Mouse (Mus musculus) midbrain, embryonic 12.5 days (tissue): ENCODE results near the gene Zfp36l2. TPM values are rescaled to one million over a fixed set of nuclear protein-coding genes. Genes with fewer than 3 reads are reported as not detected.
"Not testable (repeated sequence)": the region's sequence is repeated elsewhere in the genome, so short reads cannot be mapped to it uniquely, and the experiment has no call there.

Experiments
- ATAC-seq: fragments of 200-750 bp; cut with Nextera tagmentation; 2 replicates; pipeline ENCODE4 v1.8.0; 2017; ENCODE audit warnings: low read depth, moderate TSS enrichment, moderate library complexity; ENCODE audit not compliant: low FRiP score
- H3K27ac ChIP-seq: fragments of 300-500 bp; sonication (generic); replicated peaks from 2 replicates; pipeline ENCODE4 v1.5.1; 2016; ENCODE audit warnings: mild to moderate bottlenecking
- H3K27me3 ChIP-seq: fragments of 300-500 bp; sonication (generic); 2 replicates; pipeline ENCODE4 v1.6.1; 2016; ENCODE audit warnings: mild to moderate bottlenecking
- H3K36me3 ChIP-seq: fragments of 300-500 bp; sonication (generic); 2 replicates; pipeline ENCODE4 v1.6.1; 2016
- H3K4me1 ChIP-seq: fragments of 300-500 bp; sonication (generic); 2 replicates; pipeline ENCODE4 v1.6.1; 2016
- H3K4me2 ChIP-seq: fragments of 300-500 bp; sonication (generic); replicated peaks from 2 replicates; pipeline ENCODE4 v1.6.1; 2016; ENCODE audit warnings: mild to moderate bottlenecking, moderate library complexity
- H3K4me3 ChIP-seq: fragments of 300-500 bp; sonication (generic); 2 replicates; pipeline ENCODE4 v1.5.1; 2016; ENCODE audit warnings: mild to moderate bottlenecking
- H3K9ac ChIP-seq: fragments of 300-500 bp; sonication (generic); replicated peaks from 2 replicates; pipeline ENCODE4 v1.6.1; 2016; ENCODE audit warnings: mild to moderate bottlenecking, moderate library complexity
- H3K9me3 ChIP-seq: fragments of 300-500 bp; sonication (generic); 2 replicates; pipeline ENCODE4 v1.6.1; 2016; ENCODE audit warnings: mild to moderate bottlenecking
- WGBS: fragments of 180-500 bp; shearing (Covaris S2); methylation state at CpG from one replicate; pipeline ENCODE4 v1.1.7; 2016; 5-methylcytosine and 5-hydroxymethylcytosine counted together
- polyA plus RNA-seq: library from polyadenylated mRNA; unstranded; fragments of >200 nt; fragmentation: Nextera tagmentation; extraction: Ambion mirVana; gene quantifications from 2 replicates; pipeline ENCODE4 v1.2.1, GENCODE M21; 2016

Gene Zfp36l2
- 11.4 and 13.6 TPM in 2 replicates for polyA plus RNA-seq

- H3K4me2 ChIP-seq, result peak within 1 kb of the TSS; percentile 82
- H3K9ac ChIP-seq, result peak within 1 kb of the TSS; percentile 94
- peaks cover 40% of the 10 kb centered on the region for H3K4me1 ChIP-seq
- WGBS, result under 1% methylated on average over 62 of the region's 76 CpGs
- H3K27ac ChIP-seq, result peak within 1 kb of the TSS; percentile 94
- ATAC-seq, result peak; percentile 85
- H3K27me3 ChIP-seq, result peaks cover 12% of the 10 kb centered on the region; the same call in 1 of the 2 replicates
- no peaks in the 10 kb centered on the region for H3K9me3 ChIP-seq
- 0 out of 2 replicates have a peak, but pooled peaks cover 5% of the 10 kb centered on the region for H3K36me3 ChIP-seq
- peak within 1 kb of the TSS; percentile 76 for H3K4me3 ChIP-seq
These were observed at the start of gene Zfp36l2 for GRCm38 (mm10) chr17:84187727-84188373. Gene Zfp36l2 (minus strand): TSS chr17:84187947.

GRCm38 (mm10) chr17:84236781-84237557 lies 49.2 kb upstream of the Zfp36l2 start:
- no peaks in the 10 kb centered on the region for H3K27me3 ChIP-seq
- no peaks in the 10 kb centered on the region for H3K4me1 ChIP-seq
- no peak overlapping the region for H3K4me3 ChIP-seq
- WGBS, result 88% methylated on average over 7 of the region's 7 CpGs
- ATAC-seq, result no peak
- no peak overlapping the region for H3K4me2 ChIP-seq
- H3K9me3 ChIP-seq, result no peaks in the 10 kb centered on the region
- H3K9ac ChIP-seq, result no peak overlapping the region
- no peaks in the 10 kb centered on the region for H3K36me3 ChIP-seq
- no peak overlapping the region for H3K27ac ChIP-seq

- no peak overlapping the region for H3K4me2 ChIP-seq
- no peak overlapping the region for H3K9ac ChIP-seq
- H3K9me3 ChIP-seq, result no peaks in the 10 kb centered on the region
- H3K4me3 ChIP-seq, result no peak overlapping the region
- no peak for ATAC-seq
- 90% methylated on average over 4 of the region's 4 CpGs for WGBS
- H3K36me3 ChIP-seq, result no peaks in the 10 kb centered on the region
- no peaks in the 10 kb centered on the region for H3K4me1 ChIP-seq
- H3K27ac ChIP-seq, result no peak overlapping the region
- H3K27me3 ChIP-seq, result no peaks in the 10 kb centered on the region
These were observed 47.7 kb upstream of the Zfp36l2 start for GRCm38 (mm10) chr17:84235399-84235928.

GRCm38 (mm10) chr17:84234785-84235184 lies 47.0 kb upstream of the Zfp36l2 start:
- H3K27ac ChIP-seq, result not testable (repeated sequence)

GRCm38 (mm10) chr17:84233758-84234157 lies 46.0 kb upstream of the Zfp36l2 start:
- no peak overlapping the region for H3K4me3 ChIP-seq
- 89% methylated on average over 2 of the region's 2 CpGs for WGBS
- ATAC-seq, result no peak
- no peak overlapping the region for H3K4me2 ChIP-seq
- no peaks in the 10 kb centered on the region for H3K27me3 ChIP-seq
- H3K27ac ChIP-seq, result no peak overlapping the region
- H3K9ac ChIP-seq, result no peak overlapping the region
- 0 out of 2 replicates have a peak, but pooled peaks cover 7% of the 10 kb centered on the region for H3K36me3 ChIP-seq
- H3K9me3 ChIP-seq, result no peaks in the 10 kb centered on the region
- no peaks in the 10 kb centered on the region for H3K4me1 ChIP-seq

More at GRCm38 (mm10) chr17:84234785-84235184, 47.0 kb upstream of the Zfp36l2 start:
- not testable (repeated sequence) for H3K9me3 ChIP-seq, ATAC-seq, H3K36me3 ChIP-seq, H3K4me2 ChIP-seq, H3K9ac ChIP-seq, H3K4me1 ChIP-seq, H3K4me3 ChIP-seq, H3K27me3 ChIP-seq
- WGBS, result no CpG with 5 or more reads among the region's 4 CpGs

GRCm38 (mm10) chr17:84231361-84231760 lies 43.6 kb upstream of the Zfp36l2 start:
- Histone ChIP-seq H3K27me3 (no peaks in the 10 kb centered on the region), H3K27ac (no peak overlapping the region), H3K36me3 (0 out of 2 replicates have a peak, but pooled peaks cover 17% of the 10 kb centered on the region), H3K9me3 (no peaks in the 10 kb centered on the region), H3K9ac (no peak overlapping the region), H3K4me3 (no peak overlapping the region), H3K4me2 (no peak overlapping the region), H3K4me1 (no peaks in the 10 kb centered on the region)
- WGBS, result 96% methylated on average over 2 of the region's 2 CpGs
- no peak for ATAC-seq

DNA sequence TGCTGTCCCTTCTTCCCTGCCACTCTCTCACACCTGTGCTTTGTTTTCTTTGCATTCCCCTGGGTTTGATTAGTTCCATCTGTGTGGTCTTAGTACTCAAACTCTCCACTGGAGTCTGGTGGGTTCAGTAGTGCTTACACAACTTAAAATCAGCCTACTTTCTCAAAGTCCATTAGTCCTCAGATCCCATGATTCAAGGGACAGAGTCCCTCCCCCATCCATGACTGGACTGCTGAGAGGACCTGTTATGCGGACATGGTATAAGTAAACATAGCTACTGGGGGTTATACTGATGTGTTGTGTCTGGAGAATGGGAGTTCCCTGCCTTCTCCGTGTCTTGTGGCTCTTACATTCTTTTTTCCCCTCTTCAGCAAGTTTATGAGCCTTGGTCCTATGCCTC lies 40.5 kb upstream of the Zfp36l2 start:
- Histone ChIP-seq H3K4me1 (no peaks in the 10 kb centered on the region), H3K27me3 (no peaks in the 10 kb centered on the region), H3K9me3 (no peaks in the 10 kb centered on the region), H3K4me2 (no peak overlapping the region), H3K27ac (no peak overlapping the region), H3K9ac (no peak overlapping the region), H3K36me3 (0 out of 2 replicates have a peak, but pooled peaks cover 23% of the 10 kb centered on the region), H3K4me3 (no peak overlapping the region)
- no peak for ATAC-seq
- WGBS, result 88% methylated on average over 2 of the region's 2 CpGs

DNA sequence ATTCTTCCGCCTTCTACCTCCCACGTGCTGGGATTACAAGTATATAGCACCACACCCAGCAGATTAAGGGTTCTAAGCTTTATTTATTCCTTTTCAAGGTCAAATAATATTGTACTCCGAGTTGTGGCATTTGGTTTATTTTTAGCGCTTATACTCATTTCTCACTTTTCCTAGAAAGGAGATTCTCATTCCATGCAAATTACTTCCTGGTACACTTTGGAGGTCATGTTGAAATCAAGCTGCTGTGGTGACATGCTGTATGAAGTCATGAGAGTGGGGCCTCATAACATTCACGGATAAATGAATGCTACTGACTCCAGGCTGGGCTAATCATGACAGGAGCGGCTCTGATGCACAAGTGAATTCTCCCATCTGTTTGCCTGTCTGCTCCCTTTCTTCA lies 38.9 kb upstream of the Zfp36l2 start:
- Histone ChIP-seq H3K36me3 (0 out of 2 replicates have a peak, but pooled peaks cover 30% of the 10 kb centered on the region), H3K27me3 (no peaks in the 10 kb centered on the region), H3K4me3 (no peak overlapping the region), H3K9ac (no peak overlapping the region), H3K4me2 (no peak overlapping the region), H3K27ac (no peak overlapping the region), H3K9me3 (no peaks in the 10 kb centered on the region), H3K4me1 (no peaks in the 10 kb centered on the region)
- ATAC-seq, result no peak
- WGBS, result 87% methylated on average over 6 of the region's 6 CpGs

DNA sequence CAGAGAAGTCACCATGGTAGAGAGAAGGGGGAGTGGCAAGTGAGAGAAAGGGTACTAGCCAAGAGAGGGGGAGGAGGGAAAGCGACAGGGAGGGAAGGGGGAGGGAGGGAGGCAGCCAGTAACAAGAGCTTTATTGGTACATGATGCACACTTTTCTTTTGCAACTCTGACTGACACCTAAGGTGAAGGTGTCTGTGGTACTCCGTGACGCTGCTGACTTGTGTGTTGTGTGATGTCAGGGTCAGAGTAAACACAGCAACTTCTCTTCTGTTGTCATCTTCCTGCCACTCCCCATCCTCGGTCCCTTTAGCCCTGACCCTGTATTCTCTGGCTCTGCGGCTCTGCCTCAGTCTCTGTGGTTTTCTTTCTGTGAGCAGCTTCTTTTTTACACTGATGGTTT lies 38.5 kb upstream of the Zfp36l2 start:
- Histone ChIP-seq H3K27me3 (no peaks in the 10 kb centered on the region), H3K4me1 (no peaks in the 10 kb centered on the region), H3K4me3 (no peak overlapping the region), H3K4me2 (no peak overlapping the region), H3K27ac (no peak overlapping the region), H3K36me3 (0 out of 2 replicates have a peak, but pooled peaks cover 32% of the 10 kb centered on the region), H3K9me3 (no peaks in the 10 kb centered on the region), H3K9ac (no peak overlapping the region)
- WGBS, result 65% methylated on average over 5 of the region's 5 CpGs
- no peak for ATAC-seq

GRCm38 (mm10) chr17:84224217-84224887 lies 36.6 kb upstream of the Zfp36l2 start:
- H3K9ac ChIP-seq, result no peak overlapping the region
- 67% methylated on average over 15 of the region's 15 CpGs for WGBS
- no peak for ATAC-seq
- H3K27ac ChIP-seq, result no peak overlapping the region
- H3K4me1 ChIP-seq, result no peaks in the 10 kb centered on the region
- H3K4me3 ChIP-seq, result no peak overlapping the region
- H3K36me3 ChIP-seq, result peaks cover 43% of the 10 kb centered on the region
- H3K9me3 ChIP-seq, result no peaks in the 10 kb centered on the region
- no peaks in the 10 kb centered on the region for H3K27me3 ChIP-seq
- no peak overlapping the region for H3K4me2 ChIP-seq

GRCm38 (mm10) chr17:84218841-84219240 lies 31.1 kb upstream of the Zfp36l2 start:
- not testable (repeated sequence) for H3K4me3 ChIP-seq, ATAC-seq, H3K9ac ChIP-seq, H3K4me1 ChIP-seq, H3K9me3 ChIP-seq, H3K4me2 ChIP-seq, H3K27ac ChIP-seq, H3K27me3 ChIP-seq
- WGBS, result 100% methylated on average over 2 of the region's 2 CpGs
- peaks cover 24% of the 10 kb centered on the region for H3K36me3 ChIP-seq

- H3K9me3 ChIP-seq, result no peaks in the 10 kb centered on the region
- H3K27me3 ChIP-seq, result no peaks in the 10 kb centered on the region
- H3K4me1 ChIP-seq, result no peaks in the 10 kb centered on the region
- ATAC-seq, result no peak
- no peak overlapping the region for H3K4me3 ChIP-seq
- H3K4me2 ChIP-seq, result no peak overlapping the region
- no peak overlapping the region for H3K27ac ChIP-seq
- peaks cover 23% of the 10 kb centered on the region for H3K36me3 ChIP-seq
- no peak overlapping the region for H3K9ac ChIP-seq
- WGBS, result 80% methylated on average over 3 of the region's 3 CpGs
These were observed 29.9 kb upstream of the Zfp36l2 start for GRCm38 (mm10) chr17:84217696-84218095.
